Mouse (Mus musculus) inflammation-experienced regulatory T-cells, adult 6 months (primary cell): Measurements from ENCODE around the gene Lrrc8a. TPM values are rescaled to one million over a fixed set of nuclear protein-coding genes. Genes with fewer than 3 reads are reported as not detected.

Source experiments
- ATAC-seq: one replicate; pipeline ENCODE4 v1.8.0; 2017
- polyA plus RNA-seq, 3 experiments: library from polyadenylated mRNA; unstranded; fragments of 100-300 nt; shearing (Covaris generic); gene quantifications; one replicate each; pipeline ENCODE4 v1.2.1; 2017

The Lrrc8a gene
- polyA plus RNA-seq, 3 experiments from 2014 or later = 25.6 to 36.7 (median 33.1) TPM

- ATAC-seq = no peak
These were observed 71.8 kb downstream of the Lrrc8a start for GRCm38 (mm10) chr2:30309351-30309750.

GRCm38 (mm10) chr2:30311481-30311880, 74.0 kb downstream of the Lrrc8a start:
- ATAC-seq = no peak

Other genes with a start within 250 kb of the Lrrc8a start
- gene Wdr34, start 188.8 kb upstream of the Lrrc8a start, polyA plus RNA-seq = 1 to 10 TPM in 2 of 3 experiments, under 1 TPM in 1; 0.59 to 2.1 (median 1.1) TPM
- gene Set, start 180.3 kb upstream of the Lrrc8a start, polyA plus RNA-seq = 100 to 1,000 TPM; 374 to 393 (median 380) TPM
- gene Pkn3, start 160.0 kb upstream of the Lrrc8a start, polyA plus RNA-seq = under 1 TPM; 0.59 to 0.91 (median 0.71) TPM
- gene Zdhhc12, start 144.1 kb upstream of the Lrrc8a start, polyA plus RNA-seq = 10 to 100 TPM; 30.9 to 38.9 (median 31.7) TPM
- 10 to 100 TPM in 2 of 3 experiments, 1 to 10 TPM in 1; 9.1 to 29.1 (median 14.0) TPM for gene Zer1, start 113.1 kb upstream of the Lrrc8a start, polyA plus RNA-seq
- 1 to 10 TPM; 6.5 to 9.0 (median 8.8) TPM for gene Tbc1d13, start 104.0 kb upstream of the Lrrc8a start, polyA plus RNA-seq
- 1 to 10 TPM; 1.5 to 3.4 (median 3.4) TPM for gene Endog, start 66.2 kb upstream of the Lrrc8a start, polyA plus RNA-seq
- 10 to 100 TPM; 22.8 to 37.1 (median 34.9) TPM for gene Spout1, start 59.3 kb upstream of the Lrrc8a start, polyA plus RNA-seq
- 1 to 10 TPM; 6.0 to 8.8 (median 8.2) TPM for gene Kyat1, start 31.9 kb upstream of the Lrrc8a start, polyA plus RNA-seq
- gene Gm28035, start 2.9 kb downstream of the Lrrc8a start, polyA plus RNA-seq = under 1 TPM in 2 of 3 experiments, not detected in 1; 0.16 to 0.17 TPM
- gene Phyhd1, start 28.5 kb downstream of the Lrrc8a start, polyA plus RNA-seq = 1 to 10 TPM; 2.5 to 4.8 (median 4.3) TPM
- 1 to 10 TPM in 1 of 3 experiments, not detected in 2; 7.1 TPM for gene Gm28038, start 43.3 kb downstream of the Lrrc8a start, polyA plus RNA-seq
- 10 to 100 TPM; 10.8 to 14.6 (median 10.9) TPM for gene Dolk, start 48.6 kb downstream of the Lrrc8a start, polyA plus RNA-seq
- 10 to 100 TPM; 26.4 to 30.2 (median 26.9) TPM for gene Nup188, start 48.7 kb downstream of the Lrrc8a start, polyA plus RNA-seq
- gene Sh3glb2, start 121.6 kb downstream of the Lrrc8a start, polyA plus RNA-seq = 100 to 1,000 TPM in 1 of 3 experiments, 10 to 100 TPM in 2; 84.8 to 111 (median 97.5) TPM
- 1 to 10 TPM; 3.2 to 5.4 (median 5.3) TPM for gene Miga2, start 126.5 kb downstream of the Lrrc8a start, polyA plus RNA-seq
- gene Dolpp1, start 154.5 kb downstream of the Lrrc8a start, polyA plus RNA-seq = 10 to 100 TPM; 17.5 to 21.0 (median 17.7) TPM
- gene Crat, start 178.1 kb downstream of the Lrrc8a start, polyA plus RNA-seq = 1 to 10 TPM; 1.8 to 2.6 (median 1.9) TPM
- 10 to 100 TPM; 36.5 to 78.0 (median 49.8) TPM for gene Ptpa, start 178.3 kb downstream of the Lrrc8a start, polyA plus RNA-seq
- not detected for gene Ier5l, start 236.5 kb downstream of the Lrrc8a start, polyA plus RNA-seq